Mouse (Mus musculus) brain, embryonic 14.5 days (tissue): ENCODE measurements around the gene Nkapd1. TPM values are rescaled to one million over a fixed set of nuclear protein-coding genes. Genes with fewer than 3 reads are reported as not detected.
A peak's percentile ranks its signal among the peaks of the same experiment; 100 is the strongest.
"Not testable (repeated sequence)": the region's sequence is repeated elsewhere in the genome, so short reads cannot be mapped to it uniquely, and the experiment has no call there.

ENCODE experiments used
- DNase-seq: peaks from one replicate; pipeline ENCODE4 v3.0.0-alpha.2; 2011; ENCODE audit warnings: low read depth
- CTCF ChIP-seq: fragments of 200-500 bp; IDR thresholded peaks from 2 replicates; pipeline ENCODE4 v1.5.1; 2012; ENCODE audit warnings: inconsistent platforms, mild to moderate bottlenecking, moderate library complexity, borderline replicate concordance; ENCODE audit not compliant: insufficient read depth, insufficient read length; ENCODE audit errors: extremely low read depth
- POLR2A ChIP-seq: fragments of 200-500 bp; IDR thresholded peaks from 2 replicates; pipeline ENCODE4 v1.6.1; 2012; ENCODE audit warnings: mild to moderate bottlenecking, inconsistent platforms, borderline replicate concordance; ENCODE audit not compliant: poor library complexity, insufficient read depth, insufficient read length, severe bottlenecking; ENCODE audit errors: extremely low read depth
- polyA plus RNA-seq: library from polyadenylated mRNA; depleted of rRNA; stranded (reverse); fragments of >200 nt; gene quantifications from 2 replicates; pipeline ENCODE4 v1.2.3, GENCODE M21; 2012; rRNA removed

The Nkapd1 gene
- polyA plus RNA-seq: 18.4 and 21.5 TPM in 2 replicates

GRCm38 (mm10) chr9:50616766-50617603 is at the start of gene Nkapd1, which contains the start of gene Pih1d2:
Gene Nkapd1 (minus strand): TSS chr9:50617464.
Gene Pih1d2 (plus strand): TSS chr9:50617321.
- peak; percentile 97 for DNase-seq
- TF ChIP-seq POLR2A (peak; percentile 31; the same call in 1 of the 2 replicates), CTCF (no peak)

GRCm38 (mm10) chr9:50666442-50666841 is 49.2 kb upstream of the Nkapd1 start:
- DNase-seq: no peak
- TF ChIP-seq CTCF: no peak
- no peak for TF ChIP-seq POLR2A

- peak; percentile 1 for DNase-seq
Observed at GRCm38 (mm10) chr9:50664826-50665225, 47.6 kb upstream of the Nkapd1 start.

GRCm38 (mm10) chr9:50660431-50660830 is 43.2 kb upstream of the Nkapd1 start:
- peak; percentile 40 for DNase-seq
- TF ChIP-seq POLR2A: no peak
- no peak for TF ChIP-seq CTCF

More at GRCm38 (mm10) chr9:50664826-50665225, 47.6 kb upstream of the Nkapd1 start:
- TF ChIP-seq CTCF (no peak), POLR2A (no peak)

- DNase-seq: peak; percentile 96
- TF ChIP-seq POLR2A: peak; percentile 80; the same call in 1 of the 2 replicates
- TF ChIP-seq CTCF: no peak
Observed at GRCm38 (mm10) chr9:50659392-50660217, 42.3 kb upstream of the Nkapd1 start, which contains the start of gene Dlat. Gene Dlat (minus strand): TSS chr9:50659780.

- TF ChIP-seq CTCF: no peak
- TF ChIP-seq POLR2A: no peak
- no peak for DNase-seq
Observed at GRCm38 (mm10) chr9:50658941-50659388, 41.7 kb upstream of the Nkapd1 start.

- TF ChIP-seq CTCF (no peak), POLR2A (no peak)
- DNase-seq: peak; percentile 29
Observed at GRCm38 (mm10) chr9:50658391-50658790, 41.1 kb upstream of the Nkapd1 start.

- no peak for DNase-seq
- TF ChIP-seq POLR2A: no peak
- TF ChIP-seq CTCF: no peak
Observed at GRCm38 (mm10) chr9:50650503-50650902, 33.2 kb upstream of the Nkapd1 start.

- no peak for TF ChIP-seq POLR2A
- TF ChIP-seq CTCF: no peak
- no peak for DNase-seq
Observed at GRCm38 (mm10) chr9:50646826-50647370, 29.6 kb upstream of the Nkapd1 start.

GRCm38 (mm10) chr9:50634270-50634669 is 17.0 kb upstream of the Nkapd1 start:
- TF ChIP-seq CTCF (no peak), POLR2A (no peak)
- no peak for DNase-seq

- TF ChIP-seq POLR2A: no peak
- TF ChIP-seq CTCF: peak; percentile 34; the same call in 1 of the 2 replicates
- peak; percentile 4 for DNase-seq
Observed at GRCm38 (mm10) chr9:50633059-50633458, 15.8 kb upstream of the Nkapd1 start.

GRCm38 (mm10) chr9:50632016-50632688 is 14.9 kb upstream of the Nkapd1 start:
- no peak for DNase-seq
- no peak for TF ChIP-seq POLR2A
- no peak for TF ChIP-seq CTCF

GRCm38 (mm10) chr9:50630903-50631302 is 13.6 kb upstream of the Nkapd1 start:
- not testable (repeated sequence) for DNase-seq
